Mouse (Mus musculus): ENCODE measurements around the gene Chaf1b. TPM values are rescaled to one million over a fixed set of nuclear protein-coding genes. Genes with fewer than 3 reads are reported as not detected.

Gene Chaf1b
- total RNA-seq (2014; rRNA removed) (7.6 and 9.3 TPM in 2 replicates), polyA plus RNA-seq (2015; fragmentation: Nextera tagmentation; extraction: Ambion mirVana) (11.6 and 12.0 TPM in 2 replicates)

GRCm38 (mm10) chr16:93883423-93884085 lies at the start of gene Chaf1b:
Gene Chaf1b, plus strand, starts transcription at chr16:93883901.
- Histone ChIP-seq H3K36me3 (ENCODE audit: insufficient read depth, low read length) (no peaks in the 10 kb centered on the region), H3K4me1 (ENCODE audit: insufficient read depth, low read length) (0 out of 2 replicates have a peak, but pooled peaks cover 2% of the 10 kb centered on the region), H3K27ac (ENCODE audit: low read depth, low read length) (no peak within 1 kb of the TSS), H3K4me2 (ENCODE audit: low read depth, low read length, poor library complexity, severe bottlenecking) (peak within 1 kb of the TSS; percentile 97), H3K9ac (replicated peaks; ENCODE audit: low read length, poor library complexity, severe bottlenecking) (peak within 1 kb of the TSS; percentile 60), H3K9me3 (ENCODE audit: low read length) (no peaks in the 10 kb centered on the region), H3K4me3 (ENCODE audit: low read depth, low read length) (peak within 1 kb of the TSS; percentile 66), H3K27me3 (ENCODE audit: insufficient read depth, low read length) (no peaks in the 10 kb centered on the region)
- under 1% methylated on average over 50 of the region's 54 CpGs for WGBS
- ATAC-seq (ENCODE audit: low FRiP score): peak; percentile 95
- peak; percentile 39; the same call in 1 of the 2 replicates for TF ChIP-seq CTCF (IDR thresholded peaks at IDR 0.05)
- DNase-seq (ENCODE audit: low spot score): peak; percentile 97

DNA sequence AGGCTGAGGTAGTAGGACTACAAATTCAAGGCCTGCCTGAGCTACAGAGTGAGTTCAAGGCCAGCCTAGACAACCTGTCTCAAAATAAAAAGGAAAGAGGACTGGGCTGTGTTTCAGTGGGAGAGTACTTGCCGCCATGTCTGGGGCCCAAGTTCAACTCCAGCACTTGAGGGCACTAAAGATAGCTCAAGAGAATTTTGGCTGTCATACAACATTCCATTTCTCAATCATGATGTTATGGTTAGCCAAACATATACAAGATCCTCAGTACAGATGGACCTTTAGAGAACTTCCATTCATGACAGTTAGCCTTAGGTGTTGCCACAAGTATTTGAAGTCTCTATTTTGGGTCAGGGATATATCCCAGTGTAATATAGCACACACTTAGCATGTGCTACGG lies 49.6 kb upstream of the Chaf1b start:
- Histone ChIP-seq H3K4me3 (ENCODE audit: low read depth, low read length) (no peak overlapping the region), H3K27ac (ENCODE audit: low read depth, low read length) (no peak overlapping the region), H3K9ac (replicated peaks; ENCODE audit: low read length, poor library complexity, severe bottlenecking) (no peak overlapping the region), H3K27me3 (ENCODE audit: insufficient read depth, low read length) (no peaks in the 10 kb centered on the region), H3K4me1 (ENCODE audit: insufficient read depth, low read length) (peaks cover 6% of the 10 kb centered on the region), H3K9me3 (ENCODE audit: low read length) (no peaks in the 10 kb centered on the region), H3K4me2 (ENCODE audit: low read depth, low read length, poor library complexity, severe bottlenecking) (no peak overlapping the region), H3K36me3 (ENCODE audit: insufficient read depth, low read length) (no peaks in the 10 kb centered on the region)
- TF ChIP-seq CTCF (IDR thresholded peaks at IDR 0.05): no peak
- DNase-seq (ENCODE audit: low spot score) (no peak), ATAC-seq (ENCODE audit: low FRiP score) (no peak)
- 93% methylated on average over 2 of the region's 2 CpGs for WGBS

- no peak for TF ChIP-seq CTCF (IDR thresholded peaks at IDR 0.05)
- Histone ChIP-seq H3K27me3 (ENCODE audit: insufficient read depth, low read length) (no peaks in the 10 kb centered on the region), H3K4me1 (ENCODE audit: insufficient read depth, low read length) (peaks cover 1% of the 10 kb centered on the region; the same call in 1 of the 2 replicates), H3K27ac (ENCODE audit: low read depth, low read length) (no peak overlapping the region), H3K9ac (replicated peaks; ENCODE audit: low read length, poor library complexity, severe bottlenecking) (no peak overlapping the region), H3K9me3 (ENCODE audit: low read length) (no peaks in the 10 kb centered on the region), H3K36me3 (ENCODE audit: insufficient read depth, low read length) (no peaks in the 10 kb centered on the region), H3K4me3 (ENCODE audit: low read depth, low read length) (no peak overlapping the region), H3K4me2 (ENCODE audit: low read depth, low read length, poor library complexity, severe bottlenecking) (no peak overlapping the region)
- 94% methylated on average over 1 of the region's 1 CpGs for WGBS
- DNase-seq (ENCODE audit: low spot score) (no peak), ATAC-seq (ENCODE audit: low FRiP score) (no peak)
Measured at GRCm38 (mm10) chr16:93839049-93839448, 44.7 kb upstream of the Chaf1b start.

- ATAC-seq (ENCODE audit: low FRiP score) (no peak), DNase-seq (ENCODE audit: low spot score) (no peak)
- Histone ChIP-seq H3K9ac (replicated peaks; ENCODE audit: low read length, poor library complexity, severe bottlenecking) (no peak overlapping the region), H3K36me3 (ENCODE audit: insufficient read depth, low read length) (peaks cover 43% of the 10 kb centered on the region), H3K4me2 (ENCODE audit: low read depth, low read length, poor library complexity, severe bottlenecking) (no peak overlapping the region), H3K27me3 (ENCODE audit: insufficient read depth, low read length) (no peaks in the 10 kb centered on the region), H3K4me3 (ENCODE audit: low read depth, low read length) (no peak overlapping the region), H3K4me1 (ENCODE audit: insufficient read depth, low read length) (no peaks in the 10 kb centered on the region), H3K9me3 (ENCODE audit: low read length) (no peaks in the 10 kb centered on the region), H3K27ac (ENCODE audit: low read depth, low read length) (no peak overlapping the region)
- no peak for TF ChIP-seq CTCF (IDR thresholded peaks at IDR 0.05)
- 98% methylated on average over 3 of the region's 3 CpGs for WGBS
Measured at GRCm38 (mm10) chr16:93850527-93850926, 33.2 kb upstream of the Chaf1b start.

DNA sequence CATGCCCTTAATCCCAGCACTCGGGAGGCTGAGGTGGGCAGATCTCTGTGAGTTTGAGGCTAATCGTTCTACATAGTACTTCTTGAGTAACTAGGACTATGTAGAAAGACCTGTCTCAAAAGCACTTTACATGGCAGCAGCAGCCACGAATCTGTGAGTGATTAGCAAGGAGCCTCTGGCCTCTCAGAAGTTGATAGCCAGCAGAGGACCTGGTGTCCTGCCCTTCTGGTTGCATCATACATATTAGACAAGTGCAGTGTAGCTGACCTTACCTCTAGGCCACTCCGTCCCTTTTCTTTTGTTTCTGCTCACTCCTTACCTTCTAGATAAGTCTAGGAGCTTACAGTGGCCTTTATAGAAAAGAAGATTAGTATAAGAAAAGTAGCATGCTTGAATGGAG lies 23.7 kb upstream of the Chaf1b start:
- no peak for DNase-seq (ENCODE audit: low spot score)
- Histone ChIP-seq H3K36me3 (ENCODE audit: insufficient read depth, low read length) (peaks cover 50% of the 10 kb centered on the region), H3K9me3 (ENCODE audit: low read length) (no peaks in the 10 kb centered on the region), H3K27ac (ENCODE audit: low read depth, low read length) (no peak overlapping the region), H3K27me3 (ENCODE audit: insufficient read depth, low read length) (no peaks in the 10 kb centered on the region), H3K4me1 (ENCODE audit: insufficient read depth, low read length) (no peaks in the 10 kb centered on the region), H3K9ac (replicated peaks; ENCODE audit: low read length, poor library complexity, severe bottlenecking) (no peak overlapping the region), H3K4me2 (ENCODE audit: low read depth, low read length, poor library complexity, severe bottlenecking) (no peak overlapping the region), H3K4me3 (ENCODE audit: low read depth, low read length) (no peak overlapping the region)
- TF ChIP-seq CTCF (IDR thresholded peaks at IDR 0.05): no peak
- WGBS: 90% methylated on average over 4 of the region's 4 CpGs
- no peak for ATAC-seq (ENCODE audit: low FRiP score)

DNA sequence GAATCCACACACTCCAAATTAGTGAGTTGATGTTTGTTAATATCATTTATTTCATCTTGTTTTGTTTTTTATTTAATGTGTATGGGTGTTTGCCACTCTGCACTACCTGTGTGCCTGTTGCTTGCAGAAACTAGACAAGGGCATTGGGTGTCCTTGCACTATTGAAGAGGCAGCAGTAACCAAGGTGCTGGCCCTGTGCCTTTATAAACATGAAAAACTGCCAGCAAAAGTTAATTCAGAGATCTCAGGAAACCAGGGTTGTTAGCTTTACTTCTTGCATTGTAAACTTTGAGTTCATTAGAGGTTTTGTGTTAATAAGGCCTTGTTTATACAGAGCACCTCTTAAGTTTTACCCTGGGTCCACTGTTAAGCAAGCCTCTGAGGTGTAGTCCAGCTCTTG lies 23.0 kb upstream of the Chaf1b start:
- peaks cover 46% of the 10 kb centered on the region for H3K36me3 ChIP-seq (ENCODE audit: insufficient read depth, low read length)
- H3K4me3 ChIP-seq (ENCODE audit: low read depth, low read length): no peak overlapping the region
- no peaks in the 10 kb centered on the region for H3K9me3 ChIP-seq (ENCODE audit: low read length)
- no peak for DNase-seq (ENCODE audit: low spot score)
- ATAC-seq (ENCODE audit: low FRiP score): no peak
- H3K4me2 ChIP-seq (ENCODE audit: low read depth, low read length, poor library complexity, severe bottlenecking): no peak overlapping the region
- H3K27ac ChIP-seq (ENCODE audit: low read depth, low read length): no peak overlapping the region
- TF ChIP-seq CTCF (IDR thresholded peaks at IDR 0.05): no peak
- H3K27me3 ChIP-seq (ENCODE audit: insufficient read depth, low read length): no peaks in the 10 kb centered on the region
- no peaks in the 10 kb centered on the region for H3K4me1 ChIP-seq (ENCODE audit: insufficient read depth, low read length)
- no peak overlapping the region for H3K9ac ChIP-seq (replicated peaks; ENCODE audit: low read length, poor library complexity, severe bottlenecking)

Measured in midbrain, postnatal 0 days (tissue).